Mouse (Mus musculus) ES-Bruce4 (cell line): Measurements from ENCODE around the gene Aff3.

Experiments used
- CTCF ChIP-seq: IDR thresholded peaks from one replicate; pipeline ENCODE4 v1.8.1; 2011; ENCODE audit warnings: low read depth, low read length
- EP300 ChIP-seq: IDR thresholded peaks from 2 replicates; pipeline ENCODE4 v1.6.1; 2011; ENCODE audit warnings: low read depth, low read length; ENCODE audit not compliant: insufficient read depth

GRCm38 (mm10) chr1:38606741-38607140, 58.0 kb downstream of the Aff3 start:
- no peak for TF ChIP-seq CTCF
- TF ChIP-seq EP300, result no peak
